Mouse (Mus musculus) neural tube, embryonic 11.5 days (tissue): ENCODE measurements at regions not wholly inside any gene's neighbourhood (a gene's known extent, or its start where the extent isn't known, plus 50 kb on each side); places are given as distances from the start of the nearest gene placed in this dataset.

ENCODE experiments used
- ATAC-seq: fragments of 200-750 bp; cut with Nextera tagmentation; 2 replicates; pipeline ENCODE4 v1.8.0; 2017; ENCODE audit warnings: moderate number of reproducible peaks, mild to moderate bottlenecking, moderate TSS enrichment, moderate library complexity; ENCODE audit not compliant: insufficient read depth, low FRiP score, low TSS enrichment
- DNase-seq: peaks from one replicate; pipeline ENCODE4 v3.0.0-alpha.2; 2015; ENCODE audit warnings: low spot score
- H3K27ac ChIP-seq: fragments of 300-500 bp; sonication (generic); 2 replicates; pipeline ENCODE4 v1.5.1; 2014; ENCODE audit warnings: low read depth, mild to moderate bottlenecking, low read length
- H3K27me3 ChIP-seq: fragments of 300-500 bp; sonication (generic); 2 replicates; pipeline ENCODE4 v1.6.1; 2014; ENCODE audit warnings: mild to moderate bottlenecking, low read length, mixed read lengths; ENCODE audit not compliant: control insufficient read depth, insufficient read depth
- H3K36me3 ChIP-seq: fragments of 300-500 bp; sonication (generic); 2 replicates; pipeline ENCODE4 v1.6.1; 2014; ENCODE audit warnings: mild to moderate bottlenecking, low read length, moderate library complexity, mixed read lengths; ENCODE audit not compliant: control insufficient read depth, insufficient read depth
- H3K4me1 ChIP-seq: fragments of 300-500 bp; sonication (generic); 2 replicates; pipeline ENCODE4 v1.6.1; 2014; ENCODE audit warnings: low read length, mixed read lengths; ENCODE audit not compliant: control insufficient read depth, insufficient read depth
- H3K4me2 ChIP-seq: fragments of 300-500 bp; sonication (generic); 2 replicates; pipeline ENCODE4 v1.6.1; 2014; ENCODE audit warnings: low read depth, mild to moderate bottlenecking, moderate library complexity
- H3K4me3 ChIP-seq: fragments of 300-500 bp; sonication (generic); 2 replicates; pipeline ENCODE4 v1.5.1; 2014; ENCODE audit warnings: low read depth, low read length
- H3K9ac ChIP-seq: fragments of 300-500 bp; sonication (generic); 2 replicates; pipeline ENCODE4 v1.6.1; 2014; ENCODE audit warnings: mild to moderate bottlenecking, low read length
- H3K9me3 ChIP-seq: fragments of 300-500 bp; sonication (generic); 2 replicates; pipeline ENCODE4 v1.6.1; 2016; ENCODE audit warnings: low read length; ENCODE audit not compliant: control insufficient read depth
- WGBS: fragments of 180-500 bp; shearing (Covaris S2); extraction: QIAGEN DNeasy Blood & Tissue Kit; methylation state at CpG from one replicate; pipeline ENCODE4 v1.1.7; 2014; 5-methylcytosine and 5-hydroxymethylcytosine counted together

GRCm38 (mm10) chr12:13119653-13120052 is 129.4 kb downstream of the Ddx1 start:
- no peak for ATAC-seq
- no peak for DNase-seq
- Histone ChIP-seq H3K9ac (no peak overlapping the region), H3K4me3 (no peak overlapping the region), H3K9me3 (no peaks in the 10 kb centered on the region), H3K4me1 (peaks cover 4% of the 10 kb centered on the region), H3K27me3 (no peaks in the 10 kb centered on the region), H3K27ac (no peak overlapping the region), H3K36me3 (no peaks in the 10 kb centered on the region), H3K4me2 (no peak overlapping the region)
- WGBS = 89% methylated on average over 3 of the region's 3 CpGs

GRCm38 (mm10) chr12:13118026-13118425 is 131.0 kb downstream of the Ddx1 start:
- Histone ChIP-seq H3K9me3 (no peaks in the 10 kb centered on the region), H3K27me3 (no peaks in the 10 kb centered on the region), H3K4me3 (no peak overlapping the region), H3K4me2 (no peak overlapping the region), H3K27ac (no peak overlapping the region), H3K4me1 (peaks cover 4% of the 10 kb centered on the region), H3K36me3 (no peaks in the 10 kb centered on the region), H3K9ac (no peak overlapping the region)
- 75% methylated on average over 9 of the region's 9 CpGs for WGBS
- DNase-seq (no peak), ATAC-seq (no peak)

GRCm38 (mm10) chr12:13114341-13114740 is 134.7 kb downstream of the Ddx1 start:
- no peak for ATAC-seq

GRCm38 (mm10) chr12:13106931-13107330 is 142.1 kb downstream of the Ddx1 start:
- Histone ChIP-seq H3K9ac (no peak overlapping the region), H3K36me3 (no peaks in the 10 kb centered on the region), H3K4me1 (no peaks in the 10 kb centered on the region), H3K9me3 (no peaks in the 10 kb centered on the region), H3K27ac (no peak overlapping the region), H3K4me2 (no peak overlapping the region), H3K27me3 (no peaks in the 10 kb centered on the region), H3K4me3 (no peak overlapping the region)
- ATAC-seq = no peak
- 93% methylated on average over 3 of the region's 3 CpGs for WGBS
- DNase-seq = no peak

More at GRCm38 (mm10) chr12:13114341-13114740, 134.7 kb downstream of the Ddx1 start:
- Histone ChIP-seq H3K36me3 (no peaks in the 10 kb centered on the region), H3K4me2 (no peak overlapping the region), H3K9me3 (no peaks in the 10 kb centered on the region), H3K9ac (no peak overlapping the region), H3K4me1 (no peaks in the 10 kb centered on the region), H3K4me3 (no peak overlapping the region), H3K27me3 (no peaks in the 10 kb centered on the region), H3K27ac (no peak overlapping the region)
- WGBS = 84% methylated on average over 4 of the region's 4 CpGs
- DNase-seq = no peak

- Histone ChIP-seq H3K27ac (no peak overlapping the region), H3K9me3 (no peaks in the 10 kb centered on the region), H3K4me2 (no peak overlapping the region), H3K4me3 (no peak overlapping the region), H3K4me1 (no peaks in the 10 kb centered on the region), H3K36me3 (no peaks in the 10 kb centered on the region), H3K9ac (no peak overlapping the region), H3K27me3 (no peaks in the 10 kb centered on the region)
- 22% methylated on average over 12 of the region's 12 CpGs for WGBS
- ATAC-seq (no peak), DNase-seq (peak; percentile 21)
These were observed 148.3 kb downstream of the Ddx1 start for GRCm38 (mm10) chr12:13100505-13101354.

- DNase-seq (no peak), ATAC-seq (no peak)
- Histone ChIP-seq H3K4me1 (no peaks in the 10 kb centered on the region), H3K9me3 (no peaks in the 10 kb centered on the region), H3K27ac (no peak overlapping the region), H3K4me3 (no peak overlapping the region), H3K4me2 (no peak overlapping the region), H3K9ac (no peak overlapping the region), H3K36me3 (no peaks in the 10 kb centered on the region), H3K27me3 (no peaks in the 10 kb centered on the region)
- WGBS = 76% methylated on average over 9 of the region's 9 CpGs
These were observed 152.6 kb upstream of the Mycn start for GRCm38 (mm10) chr12:13094111-13094851.

- peaks cover 2% of the 10 kb centered on the region; the same call in 1 of the 2 replicates for H3K4me1 ChIP-seq
- no peaks in the 10 kb centered on the region for H3K9me3 ChIP-seq
- DNase-seq (peak; percentile 33), ATAC-seq (no peak)
- WGBS = 29% methylated on average over 9 of the region's 9 CpGs
- H3K27ac ChIP-seq = no peak overlapping the region
- no peak overlapping the region for H3K4me3 ChIP-seq
- no peaks in the 10 kb centered on the region for H3K27me3 ChIP-seq
- H3K36me3 ChIP-seq = no peaks in the 10 kb centered on the region
- no peak overlapping the region for H3K9ac ChIP-seq
- H3K4me2 ChIP-seq = no peak overlapping the region
These were observed 144.2 kb upstream of the Mycn start for GRCm38 (mm10) chr12:13085951-13086350.

GRCm38 (mm10) chr12:13085484-13085883 is 143.8 kb upstream of the Mycn start:
- H3K27me3 ChIP-seq = no peaks in the 10 kb centered on the region
- no peak overlapping the region for H3K4me2 ChIP-seq
- no peak overlapping the region for H3K4me3 ChIP-seq
- no peaks in the 10 kb centered on the region for H3K36me3 ChIP-seq
- H3K27ac ChIP-seq = no peak overlapping the region
- no peaks in the 10 kb centered on the region for H3K9me3 ChIP-seq
- DNase-seq (no peak), ATAC-seq (no peak)
- H3K9ac ChIP-seq = no peak overlapping the region
- H3K4me1 ChIP-seq = peaks cover 2% of the 10 kb centered on the region; the same call in 1 of the 2 replicates
- WGBS = 70% methylated on average over 6 of the region's 6 CpGs
